Mouse (Mus musculus): ENCODE data around the gene Thrb. TPM values are rescaled to one million over a fixed set of nuclear protein-coding genes. Genes with fewer than 3 reads are reported as not detected.

Thrb gene
- polyA plus RNA-seq, 1 experiment: 0.05 TPM

DNA sequence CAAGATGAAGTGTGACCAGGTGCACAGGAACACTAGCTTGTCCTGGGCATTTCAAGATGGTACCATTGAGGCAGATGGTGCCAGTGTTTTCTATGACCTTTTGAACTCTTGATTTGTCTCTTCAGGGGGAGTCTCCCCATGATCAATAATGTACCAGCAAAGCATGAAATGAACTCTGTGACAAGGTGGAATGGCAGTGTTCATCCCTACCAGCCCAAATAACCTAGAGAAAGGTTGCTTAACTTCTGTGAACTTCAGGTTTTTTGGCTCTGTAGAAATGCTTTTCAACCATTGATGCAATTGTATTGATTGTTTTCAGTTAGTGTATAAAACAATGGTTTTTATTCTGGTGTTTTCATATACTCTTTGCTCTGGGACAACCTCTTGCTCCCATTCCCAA is 21.4 kb downstream of the Thrb start:
- H3K79me2 ChIP-seq (ENCODE audit: control insufficient read depth, insufficient read depth): no peaks in the 10 kb centered on the region
- TF ChIP-seq TCF3 (IDR thresholded peaks at IDR 0.05; ENCODE audit: insufficient read length, low read depth) (no peak), E2F4 (IDR thresholded peaks at IDR 0.05; ENCODE audit: insufficient read depth) (no peak)
- H3K36me3 ChIP-seq (ENCODE audit: control insufficient read depth, insufficient read depth): no peaks in the 10 kb centered on the region
- no peak overlapping the region for H3ac ChIP-seq (ENCODE audit: control insufficient read depth, insufficient read length)
- H3K4me2 ChIP-seq (ENCODE audit: low read depth): no peak overlapping the region
- no peaks in the 10 kb centered on the region for H3K27me3 ChIP-seq (ENCODE audit: control insufficient read depth, insufficient read depth, insufficient read length)
- H3K4me3 ChIP-seq: no peak overlapping the region

DNA sequence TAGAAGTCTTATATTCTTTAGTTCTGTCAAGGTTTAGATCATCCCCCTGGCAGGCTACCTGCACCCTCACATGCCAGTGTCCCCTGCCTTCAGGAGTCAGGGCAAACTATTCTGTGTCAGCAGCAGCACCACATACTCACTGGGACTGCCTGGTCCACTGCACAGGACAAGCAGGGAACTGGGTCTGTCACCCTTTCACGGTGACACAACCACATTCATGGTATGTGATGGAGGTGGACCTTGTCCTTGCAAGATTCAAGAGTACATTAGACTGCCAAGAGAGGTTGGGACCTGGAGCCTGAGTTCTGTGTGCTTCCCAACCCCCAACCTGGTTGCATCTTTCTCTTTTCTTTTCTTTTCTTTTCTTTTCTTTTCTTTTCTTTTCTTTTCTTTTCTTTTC is 24.8 kb downstream of the Thrb start:
- Histone ChIP-seq H3K27me3 (ENCODE audit: control insufficient read depth, insufficient read depth, insufficient read length) (no peaks in the 10 kb centered on the region), H3K4me3 (no peak overlapping the region), H3K36me3 (ENCODE audit: control insufficient read depth, insufficient read depth) (no peaks in the 10 kb centered on the region), H3K4me2 (ENCODE audit: low read depth) (no peak overlapping the region), H3K79me2 (ENCODE audit: control insufficient read depth, insufficient read depth) (no peaks in the 10 kb centered on the region), H3ac (ENCODE audit: control insufficient read depth, insufficient read length) (no peak overlapping the region)
- TF ChIP-seq POLR2A (IDR thresholded peaks at IDR 0.05; ENCODE audit: insufficient read length, low read depth): no peak
- no peak for TF ChIP-seq MAX (IDR thresholded peaks at IDR 0.05; ENCODE audit: low read depth)
- TF ChIP-seq TCF12 (IDR thresholded peaks at IDR 0.05; ENCODE audit: insufficient read depth, poor library complexity, severe bottlenecking): no peak

GRCm38 (mm10) chr14:17685491-17685890 is 25.4 kb downstream of the Thrb start:
- TF ChIP-seq POLR2A (IDR thresholded peaks at IDR 0.05; ENCODE audit: insufficient read length, low read depth): no peak
- no peak for TF ChIP-seq POLR2AphosphoS2 (IDR thresholded peaks at IDR 0.05; ENCODE audit: insufficient read length, low read depth)
- TF ChIP-seq E2F4 (IDR thresholded peaks at IDR 0.05; ENCODE audit: insufficient read depth): no peak
- no peak for TF ChIP-seq USF1 (IDR thresholded peaks at IDR 0.05; ENCODE audit: low read depth)
- no peak for TF ChIP-seq REST (IDR thresholded peaks at IDR 0.05; ENCODE audit: insufficient read depth, insufficient read length)
- no peak for TF ChIP-seq TCF3 (IDR thresholded peaks at IDR 0.05; ENCODE audit: insufficient read length, low read depth)
- TF ChIP-seq CEBPB (IDR thresholded peaks at IDR 0.05; ENCODE audit: insufficient read depth, poor library complexity, severe bottlenecking): no peak
- no peak for TF ChIP-seq SRF (IDR thresholded peaks at IDR 0.05; ENCODE audit: control insufficient read depth, insufficient read length, low read depth)
- TF ChIP-seq MYOD1 (IDR thresholded peaks at IDR 0.05; ENCODE audit: control insufficient read depth in 1 of 3, insufficient read length in 2 of 3, low read depth in 2 of 3): no peak
- TF ChIP-seq MAX (IDR thresholded peaks at IDR 0.05; ENCODE audit: low read depth): no peak
- no peak for TF ChIP-seq TCF12 (IDR thresholded peaks at IDR 0.05; ENCODE audit: insufficient read depth, poor library complexity, severe bottlenecking)
- TF ChIP-seq MYOG (IDR thresholded peaks at IDR 0.05; ENCODE audit: control insufficient read depth in 1 of 3, insufficient read depth in 1 of 3, insufficient read length in 2 of 3, low read depth in 2 of 3): no peak
- H3K4me2 ChIP-seq (ENCODE audit: low read depth): no peak overlapping the region
- H3K79me2 ChIP-seq (ENCODE audit: control insufficient read depth, insufficient read depth): no peaks in the 10 kb centered on the region
- H3K27me3 ChIP-seq (ENCODE audit: control insufficient read depth, insufficient read depth, insufficient read length): no peaks in the 10 kb centered on the region
- H3ac ChIP-seq (ENCODE audit: control insufficient read depth, insufficient read length): no peak overlapping the region
- H3K4me3 ChIP-seq: no peak overlapping the region
- no peaks in the 10 kb centered on the region for H3K36me3 ChIP-seq (ENCODE audit: control insufficient read depth, insufficient read depth)

GRCm38 (mm10) chr14:17686939-17687338 is 26.9 kb downstream of the Thrb start:
- Histone ChIP-seq H3K36me3 (ENCODE audit: control insufficient read depth, insufficient read depth) (no peaks in the 10 kb centered on the region), H3K4me3 (no peak overlapping the region), H3K4me2 (ENCODE audit: low read depth) (no peak overlapping the region), H3K79me2 (ENCODE audit: control insufficient read depth, insufficient read depth) (no peaks in the 10 kb centered on the region), H3K27me3 (ENCODE audit: control insufficient read depth, insufficient read depth, insufficient read length) (no peaks in the 10 kb centered on the region), H3ac (ENCODE audit: control insufficient read depth, insufficient read length) (no peak overlapping the region)
- no peak for TF ChIP-seq USF1 (IDR thresholded peaks at IDR 0.05; ENCODE audit: low read depth)
- no peak for TF ChIP-seq MAX (IDR thresholded peaks at IDR 0.05; ENCODE audit: low read depth)
- no peak for TF ChIP-seq MYOG (IDR thresholded peaks at IDR 0.05; ENCODE audit: control insufficient read depth in 1 of 3, insufficient read depth in 1 of 3, insufficient read length in 2 of 3, low read depth in 2 of 3)

DNA sequence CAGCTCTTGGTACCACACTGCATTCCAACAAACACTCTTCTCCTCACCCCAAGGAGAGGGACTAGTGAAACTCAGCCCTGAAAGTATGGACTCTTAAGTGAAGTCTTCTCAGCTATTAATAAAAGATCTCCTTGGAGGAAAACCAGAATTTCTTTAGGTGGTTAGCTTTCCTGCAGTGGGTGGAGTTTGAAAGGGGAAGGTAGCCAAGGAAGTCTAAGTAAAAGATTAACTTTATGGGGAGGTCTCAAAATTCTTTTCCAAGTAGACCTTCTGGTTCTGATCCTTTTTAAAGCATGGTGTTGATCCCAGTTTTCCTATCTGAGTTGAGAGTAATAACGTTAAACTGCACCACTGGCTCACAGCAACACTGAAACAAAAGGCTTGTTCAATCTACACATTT is 31.2 kb downstream of the Thrb start:
- Histone ChIP-seq H3ac (ENCODE audit: control insufficient read depth, insufficient read length) (no peak overlapping the region), H3K36me3 (ENCODE audit: control insufficient read depth, insufficient read depth) (no peaks in the 10 kb centered on the region), H3K4me2 (ENCODE audit: low read depth) (no peak overlapping the region), H3K27me3 (ENCODE audit: control insufficient read depth, insufficient read depth, insufficient read length) (no peaks in the 10 kb centered on the region), H3K79me2 (ENCODE audit: control insufficient read depth, insufficient read depth) (no peaks in the 10 kb centered on the region), H3K4me3 (no peak overlapping the region)
- TF ChIP-seq REST (IDR thresholded peaks at IDR 0.05; ENCODE audit: insufficient read depth, insufficient read length): no peak
- no peak for TF ChIP-seq USF1 (IDR thresholded peaks at IDR 0.05; ENCODE audit: low read depth)
- TF ChIP-seq CEBPB (IDR thresholded peaks at IDR 0.05; ENCODE audit: insufficient read depth, poor library complexity, severe bottlenecking): no peak
- TF ChIP-seq POLR2A (IDR thresholded peaks at IDR 0.05; ENCODE audit: insufficient read length, low read depth): no peak

DNA sequence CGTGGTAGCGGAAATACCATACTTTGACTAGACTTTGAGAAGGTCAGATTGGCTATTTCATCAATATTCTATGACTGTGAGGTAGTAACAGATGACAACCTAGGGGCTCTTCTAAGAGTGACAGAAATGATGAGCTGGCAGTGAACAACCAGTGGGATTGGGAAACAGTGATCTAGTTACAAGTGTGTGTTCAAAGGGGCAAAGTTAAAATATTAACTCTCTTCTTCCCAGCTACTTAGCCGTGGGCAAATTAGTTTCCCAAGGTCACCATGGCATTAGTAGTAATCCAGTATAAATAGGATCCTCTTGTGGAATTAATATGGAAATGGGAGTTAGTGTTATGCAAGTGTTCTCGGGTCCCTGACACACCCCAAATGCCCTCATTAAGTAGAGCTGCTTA is 35.5 kb downstream of the Thrb start:
- no peak overlapping the region for H3K4me2 ChIP-seq (ENCODE audit: low read depth)
- H3ac ChIP-seq (ENCODE audit: control insufficient read depth, insufficient read length): no peak overlapping the region
- H3K27me3 ChIP-seq (ENCODE audit: control insufficient read depth, insufficient read depth, insufficient read length): no peaks in the 10 kb centered on the region
- no peaks in the 10 kb centered on the region for H3K36me3 ChIP-seq (ENCODE audit: control insufficient read depth, insufficient read depth)
- no peak for TF ChIP-seq MYOG (IDR thresholded peaks at IDR 0.05; ENCODE audit: control insufficient read depth in 1 of 3, insufficient read depth in 1 of 3, insufficient read length in 2 of 3, low read depth in 2 of 3)
- no peak for TF ChIP-seq CEBPB (IDR thresholded peaks at IDR 0.05; ENCODE audit: insufficient read depth, poor library complexity, severe bottlenecking)
- TF ChIP-seq USF1 (IDR thresholded peaks at IDR 0.05; ENCODE audit: low read depth): no peak
- no peak for TF ChIP-seq TCF3 (IDR thresholded peaks at IDR 0.05; ENCODE audit: insufficient read length, low read depth)
- no peak for TF ChIP-seq E2F4 (IDR thresholded peaks at IDR 0.05; ENCODE audit: insufficient read depth)
- TF ChIP-seq POLR2A (IDR thresholded peaks at IDR 0.05; ENCODE audit: insufficient read length, low read depth): no peak
- no peak for TF ChIP-seq TCF12 (IDR thresholded peaks at IDR 0.05; ENCODE audit: insufficient read depth, poor library complexity, severe bottlenecking)
- no peak for TF ChIP-seq MYOD1 (IDR thresholded peaks at IDR 0.05; ENCODE audit: control insufficient read depth in 1 of 3, insufficient read length in 2 of 3, low read depth in 2 of 3)
- no peak for TF ChIP-seq REST (IDR thresholded peaks at IDR 0.05; ENCODE audit: insufficient read depth, insufficient read length)
- no peak for TF ChIP-seq SRF (IDR thresholded peaks at IDR 0.05; ENCODE audit: control insufficient read depth, insufficient read length, low read depth)
- TF ChIP-seq MAX (IDR thresholded peaks at IDR 0.05; ENCODE audit: low read depth): no peak
- no peak for TF ChIP-seq POLR2AphosphoS2 (IDR thresholded peaks at IDR 0.05; ENCODE audit: insufficient read length, low read depth)
- no peak overlapping the region for H3K4me3 ChIP-seq
- no peaks in the 10 kb centered on the region for H3K79me2 ChIP-seq (ENCODE audit: control insufficient read depth, insufficient read depth)
